Mouse (Mus musculus) left cerebral cortex, adult 11 months (tissue): ENCODE results near the gene Ddr2.
"Not testable (repeated sequence)": the region's sequence is repeated elsewhere in the genome, so short reads cannot be mapped to it uniquely, and the experiment has no call there.

Source experiments
- DNase-seq: peaks from one replicate; pipeline ENCODE4 v3.0.0; 2022; ENCODE audit warnings: low spot score

Ddr2 gene

GRCm38 (mm10) chr1:170102814-170103213 is 7.7 kb downstream of the Ddr2 start:
- DNase-seq: not testable (repeated sequence)

DNA sequence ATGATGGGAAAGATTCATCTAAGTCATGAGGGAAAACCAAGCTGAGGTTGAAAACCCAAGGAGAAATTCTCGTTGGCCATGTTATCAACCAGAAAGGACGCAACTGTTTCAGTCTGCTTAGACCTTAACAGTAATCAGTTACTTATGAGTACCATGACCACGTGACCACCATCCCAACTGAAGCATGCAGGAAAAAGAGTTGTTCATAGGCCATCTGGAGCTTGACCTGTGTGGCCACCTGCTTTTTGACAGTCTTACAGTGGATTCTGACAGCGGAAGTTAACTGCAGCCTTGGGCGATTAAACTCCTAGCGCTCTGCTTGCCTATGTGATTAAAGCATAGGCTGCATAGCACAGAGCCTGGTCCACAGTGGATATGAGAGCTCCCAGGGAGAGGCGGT is 23.9 kb downstream of the Ddr2 start:
- DNase-seq: no peak

DNA sequence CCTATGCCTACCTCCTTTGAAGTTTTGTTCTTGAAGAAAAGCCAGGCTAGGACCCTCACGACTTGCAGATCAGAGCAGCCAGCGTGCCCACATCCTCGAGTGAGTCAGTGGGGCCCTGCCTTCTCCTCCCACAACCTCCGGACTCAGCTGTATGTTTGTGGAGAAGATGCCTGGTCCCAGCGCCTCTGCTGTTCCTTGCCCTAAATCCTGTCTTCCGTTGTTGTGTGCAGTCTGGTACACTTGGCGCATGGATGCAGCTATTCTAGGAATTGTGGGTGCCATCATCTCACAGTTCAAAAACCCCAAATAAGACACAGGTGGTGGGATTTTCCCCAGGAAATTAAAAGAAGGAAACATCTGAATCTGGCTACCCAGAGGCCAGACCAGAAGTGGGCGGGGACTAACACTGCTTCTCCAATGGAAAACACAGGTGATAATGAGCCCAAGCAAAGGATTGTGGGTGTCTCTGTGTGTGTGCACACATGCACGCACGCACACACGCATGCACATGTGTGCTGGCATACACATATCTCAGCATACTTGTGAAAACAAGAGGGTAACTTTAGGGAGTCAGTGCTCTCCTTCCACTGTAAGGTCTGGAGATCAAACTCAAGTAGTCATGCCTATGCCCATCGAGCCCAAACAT is 26.3 kb downstream of the Ddr2 start:
- no peak for DNase-seq

DNA sequence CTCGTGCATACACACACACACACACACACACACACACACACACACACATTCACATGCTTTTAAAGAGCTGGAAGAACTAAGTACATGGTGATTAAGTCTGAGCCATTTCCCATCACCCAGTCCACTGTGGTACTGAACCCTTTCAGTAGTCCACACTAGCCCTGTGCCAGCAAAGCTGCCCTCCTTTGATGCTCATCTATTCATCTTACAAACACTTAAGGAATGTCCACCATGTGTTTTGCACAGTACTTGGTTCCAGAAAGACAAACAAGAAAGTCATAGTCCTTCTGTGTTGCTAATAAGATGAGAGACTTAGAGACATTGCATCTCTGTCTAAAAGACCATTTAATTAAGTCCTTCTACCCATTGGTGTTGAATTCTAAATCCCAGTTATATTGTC is 29.7 kb downstream of the Ddr2 start:
- DNase-seq: no peak

- no peak for DNase-seq
Measured at GRCm38 (mm10) chr1:170079465-170079864, 31.1 kb downstream of the Ddr2 start.

DNA sequence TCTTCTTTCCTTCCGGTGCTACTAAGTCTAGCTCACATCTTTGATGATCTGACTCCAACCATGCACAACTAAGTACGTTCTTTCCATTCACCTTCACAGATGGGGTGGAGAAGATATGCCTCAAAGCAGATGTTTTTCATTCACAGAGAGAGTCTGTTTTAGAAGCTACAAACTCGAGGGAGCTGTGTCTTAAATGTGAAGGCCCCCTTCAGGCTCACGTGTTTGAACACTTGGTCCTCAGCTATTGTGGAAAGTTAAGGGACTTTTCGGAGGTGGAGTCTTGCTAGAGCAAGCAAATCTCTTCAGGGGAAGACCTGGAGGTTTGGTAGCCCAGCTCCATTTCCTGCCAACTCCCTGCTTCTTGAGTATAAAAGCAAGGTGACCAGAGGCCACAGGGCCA is 34.2 kb downstream of the Ddr2 start:
- DNase-seq: no peak

- DNase-seq: no peak
Measured at GRCm38 (mm10) chr1:170073768-170074167, 36.8 kb downstream of the Ddr2 start.

- no peak for DNase-seq
Measured at GRCm38 (mm10) chr1:170069143-170069542, 41.4 kb downstream of the Ddr2 start.

GRCm38 (mm10) chr1:170065931-170066330 is 44.6 kb downstream of the Ddr2 start:
- DNase-seq: no peak

DNA sequence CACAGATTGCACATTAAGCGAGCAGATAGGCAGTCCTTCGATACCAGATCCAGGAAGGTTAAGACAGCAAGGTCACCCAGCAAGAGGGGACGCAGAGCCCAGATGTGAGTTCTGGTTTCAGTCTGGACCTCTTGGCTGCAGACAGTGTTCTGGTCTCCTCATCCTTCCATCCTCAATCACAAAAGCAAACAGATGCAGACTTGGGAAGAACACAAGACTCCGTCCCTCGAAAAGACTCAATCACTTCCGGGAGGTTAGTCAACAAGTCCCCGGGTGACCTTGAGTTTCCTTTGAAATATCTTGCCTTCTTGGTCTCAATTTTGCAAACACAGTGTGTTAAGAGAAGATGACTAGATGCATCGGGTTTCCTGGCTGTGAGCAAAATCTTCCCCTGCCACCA is 45.6 kb downstream of the Ddr2 start:
- no peak for DNase-seq

GRCm38 (mm10) chr1:170064083-170064494 is 46.5 kb downstream of the Ddr2 start:
- DNase-seq: no peak

GRCm38 (mm10) chr1:170060214-170060613 is 50.3 kb downstream of the Ddr2 start:
- no peak for DNase-seq

DNA sequence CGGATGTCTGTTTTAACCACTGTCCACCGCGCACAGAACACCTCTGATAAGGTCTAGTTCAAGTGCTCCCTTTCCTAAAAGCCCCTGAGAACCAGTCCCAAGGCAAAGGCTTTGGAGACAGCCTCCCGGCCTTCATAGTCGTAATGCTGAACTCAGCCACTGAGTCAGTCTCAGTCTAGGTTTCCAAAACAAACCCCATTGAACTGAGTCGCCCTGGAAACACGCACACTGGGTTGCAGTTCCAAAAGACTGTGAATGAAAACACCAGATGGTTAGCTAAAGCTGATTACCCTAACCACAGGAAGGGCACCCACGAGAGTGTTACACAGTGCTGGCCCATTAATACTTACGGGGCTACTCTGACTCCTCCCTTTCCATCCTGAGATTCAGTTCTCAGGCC is 51.2 kb downstream of the Ddr2 start:
- no peak for DNase-seq

GRCm38 (mm10) chr1:170058051-170058450 is 52.5 kb downstream of the Ddr2 start:
- no peak for DNase-seq

DNA sequence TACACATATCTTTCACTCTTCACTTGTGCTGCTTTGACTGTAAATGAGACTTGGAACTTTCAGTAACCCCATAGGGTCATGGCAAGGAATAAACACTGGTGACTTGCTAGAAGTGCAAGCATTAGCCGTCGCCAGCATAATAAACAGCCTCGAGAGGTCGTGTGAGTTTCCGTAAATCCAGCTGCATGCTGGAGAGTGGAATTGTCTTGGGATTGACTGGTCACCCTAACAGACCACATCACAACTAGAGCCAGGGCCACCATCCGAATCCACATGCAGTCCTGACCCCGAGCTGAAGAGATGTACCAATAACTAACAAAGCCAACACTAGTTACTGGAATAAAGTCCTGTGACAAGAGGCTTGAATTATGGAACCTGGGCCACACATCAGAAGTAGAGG is 53.0 kb downstream of the Ddr2 start:
- no peak for DNase-seq

DNA sequence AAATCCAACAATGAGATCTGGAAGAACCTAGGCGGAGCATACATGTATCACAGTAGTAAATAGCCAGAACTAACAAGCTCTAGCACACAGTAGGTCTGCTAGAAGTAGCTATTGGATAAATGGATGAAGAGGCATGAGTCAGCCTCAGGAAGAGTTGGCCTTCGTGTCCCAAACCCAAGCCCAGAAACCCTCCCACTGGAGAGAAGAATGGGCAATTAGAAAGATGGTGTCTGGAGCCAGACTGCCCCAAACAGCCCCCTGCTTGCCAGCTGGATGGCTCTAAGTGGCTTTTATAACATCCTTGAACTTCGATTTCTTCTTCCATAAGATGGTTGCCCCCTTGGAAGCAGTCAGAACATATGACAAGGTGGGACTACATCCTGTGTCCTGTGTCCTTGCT is 53.6 kb downstream of the Ddr2 start:
- DNase-seq: no peak

GRCm38 (mm10) chr1:170056214-170056613 is 54.3 kb downstream of the Ddr2 start:
- DNase-seq: no peak

GRCm38 (mm10) chr1:170052469-170053065 is 58.0 kb downstream of the Ddr2 start:
- DNase-seq: no peak

- no peak for DNase-seq
Measured at GRCm38 (mm10) chr1:170051631-170052177, 58.9 kb downstream of the Ddr2 start.

DNA sequence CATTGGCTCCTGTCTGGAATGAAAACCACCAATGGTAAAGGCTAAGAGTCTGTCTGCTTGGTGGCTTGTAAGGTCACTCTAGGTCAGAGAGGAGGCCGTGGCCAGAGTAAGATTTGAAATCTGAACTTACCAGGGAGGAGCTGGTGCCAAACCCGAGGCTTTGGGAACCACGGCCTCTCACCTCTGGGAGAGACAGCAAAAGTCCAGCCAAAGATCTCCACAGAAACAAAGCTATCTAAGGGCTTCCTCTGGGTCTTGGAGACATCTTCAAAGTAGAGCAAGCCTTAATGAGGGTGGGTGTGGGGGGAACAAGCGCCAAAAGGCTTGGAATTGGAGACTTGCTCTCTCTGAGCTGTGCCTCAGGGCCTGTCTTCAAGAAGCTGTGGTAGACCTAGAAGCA is 62.1 kb downstream of the Ddr2 start:
- no peak for DNase-seq

- no peak for DNase-seq
Measured at GRCm38 (mm10) chr1:170044726-170045471, 65.7 kb downstream of the Ddr2 start.

GRCm38 (mm10) chr1:170043753-170044152 is 66.8 kb downstream of the Ddr2 start:
- DNase-seq: no peak

GRCm38 (mm10) chr1:170042996-170043395 is 67.6 kb downstream of the Ddr2 start:
- DNase-seq: no peak
